Mouse (Mus musculus) MEL (cell line): ENCODE measurements around the gene Slc25a41. TPM values are rescaled to one million over a fixed set of nuclear protein-coding genes. Genes with fewer than 3 reads are reported as not detected.
A peak's percentile ranks its signal among the peaks of the same experiment; 100 is the strongest.

Experiments
- DNase-seq: peaks from one replicate; pipeline ENCODE4 v3.0.0; 2011; ENCODE audit warnings: low read depth, low spot score
- H3K27ac ChIP-seq: 2 replicates; pipeline ENCODE4 v1.5.1; 2012; ENCODE audit warnings: low read depth, mild to moderate bottlenecking, control low read depth, low read length, moderate library complexity; ENCODE audit not compliant: control insufficient read depth
- H3K27me3 ChIP-seq, 2 experiments: fragments of 150-350 bp in 1 of 2; sonication (generic) in 1 of 2; 2 replicates each; pipeline ENCODE4 v1.6.1; 2012; ENCODE audit warnings: low read length in 2 of 2, mild to moderate bottlenecking in 2 of 2, improper control_type of control experiment in 1 of 2, moderate library complexity in 1 of 2; ENCODE audit not compliant: insufficient read depth in 2 of 2, control insufficient read depth in 1 of 2
- H3K36me3 ChIP-seq, 2 experiments: 2 replicates each; pipeline ENCODE4 v1.6.1; 2012 to 2014; ENCODE audit warnings: low read length in 2 of 2, improper control_type of control experiment in 1 of 2, inconsistent platforms in 1 of 2, mild to moderate bottlenecking in 1 of 2; ENCODE audit not compliant: insufficient read depth in 2 of 2, control insufficient read depth in 1 of 2
- H3K4me1 ChIP-seq, 2 experiments: fragments of 150-350 bp in 1 of 2; sonication (generic) in 1 of 2; 2 replicates each; pipeline ENCODE4 v1.6.1; 2012; ENCODE audit warnings: low read length in 2 of 2, improper control_type of control experiment in 1 of 2, mild to moderate bottlenecking in 1 of 2; ENCODE audit not compliant: insufficient read depth in 2 of 2, control insufficient read depth in 1 of 2
- H3K4me3 ChIP-seq, 2 experiments: fragments of 150-350 bp in 1 of 2; sonication (generic) in 1 of 2; 2 replicates each; pipeline ENCODE4 v1.5.1; 2012; ENCODE audit warnings: low read depth in 2 of 2, low read length in 2 of 2, mild to moderate bottlenecking in 2 of 2, moderate library complexity in 2 of 2, control low read depth in 1 of 2, improper control_type of control experiment in 1 of 2; ENCODE audit not compliant: control insufficient read depth in 1 of 2, insufficient read depth in 1 of 2
- H3K79me2 ChIP-seq: 2 replicates; pipeline ENCODE4 v1.6.1; 2012; ENCODE audit warnings: mild to moderate bottlenecking, low read length, moderate library complexity; ENCODE audit not compliant: control insufficient read depth, poor library complexity, insufficient read depth
- H3K9ac ChIP-seq: 2 replicates; pipeline ENCODE4 v1.6.1; 2012; ENCODE audit warnings: low read depth, mild to moderate bottlenecking, control low read depth, low read length, moderate library complexity; ENCODE audit not compliant: control insufficient read depth, poor library complexity, severe bottlenecking
- H3K9me3 ChIP-seq: fragments of 150-350 bp; sonication (generic); replicated peaks from 2 replicates; pipeline ENCODE4 v1.6.1; 2012; ENCODE audit warnings: mild to moderate bottlenecking, low read length, improper control_type of control experiment, moderate library complexity; ENCODE audit not compliant: insufficient read depth
- BHLHE40 ChIP-seq: IDR thresholded peaks from 2 replicates; pipeline ENCODE4 v1.6.1; 2012; ENCODE audit warnings: low read depth, mild to moderate bottlenecking, inconsistent platforms, low read length, improper control_type of control experiment, borderline replicate concordance
- CHD1 ChIP-seq: IDR thresholded peaks from 2 replicates; pipeline ENCODE4 v1.6.1; 2012; ENCODE audit warnings: low read depth, mild to moderate bottlenecking, inconsistent platforms, low read length, improper control_type of control experiment
- CHD2 ChIP-seq: IDR thresholded peaks from 2 replicates; pipeline ENCODE4 v1.6.1; 2011; ENCODE audit warnings: low read length, improper control_type of control experiment
- CTCF ChIP-seq, 3 experiments: IDR thresholded peaks in 2 of 3; conservative IDR thresholded peaks in 1 of 3; 2 replicates each; pipeline ENCODE4 v1.5.1; 2011 to 2012; ENCODE audit warnings: low read length in 3 of 3, low read depth in 2 of 3, mild to moderate bottlenecking in 2 of 3, improper control_type of control experiment in 1 of 3, inconsistent platforms in 1 of 3, mixed read lengths in 1 of 3, moderate library complexity in 1 of 3; ENCODE audit not compliant: control insufficient read depth in 1 of 3, insufficient read depth in 1 of 3, poor library complexity in 1 of 3, severe bottlenecking in 1 of 3
- E2F4 ChIP-seq: IDR thresholded peaks from 2 replicates; pipeline ENCODE4 v1.6.1; 2011; ENCODE audit warnings: low read depth, low read length, improper control_type of control experiment, borderline replicate concordance
- ELF1 ChIP-seq: IDR thresholded peaks from 2 replicates; pipeline ENCODE4 v1.6.1; 2014; ENCODE audit warnings: low read depth, mild to moderate bottlenecking, inconsistent platforms, low read length, improper control_type of control experiment, moderate library complexity
- EP300 ChIP-seq, 2 experiments: IDR thresholded peaks; 2 replicates each; pipeline ENCODE4 v1.6.1; 2011; ENCODE audit warnings: improper control_type of control experiment in 2 of 2, low read length in 2 of 2, low read depth in 1 of 2, mild to moderate bottlenecking in 1 of 2
- ETS1 ChIP-seq: IDR thresholded peaks from 2 replicates; pipeline ENCODE4 v1.6.1; 2012; ENCODE audit warnings: low read depth, mild to moderate bottlenecking, inconsistent platforms, low read length, improper control_type of control experiment, moderate library complexity
- GABPA ChIP-seq: IDR thresholded peaks from 2 replicates; pipeline ENCODE4 v1.6.1; 2012; ENCODE audit warnings: low read depth, mild to moderate bottlenecking, inconsistent platforms, low read length, improper control_type of control experiment, moderate library complexity
- GATA1 ChIP-seq: IDR thresholded peaks from 2 replicates; pipeline ENCODE4 v1.6.1; 2011; ENCODE audit warnings: low read depth, low read length, improper control_type of control experiment
- HCFC1 ChIP-seq: IDR thresholded peaks from 2 replicates; pipeline ENCODE4 v1.6.1; 2012; ENCODE audit warnings: low read depth, mild to moderate bottlenecking, inconsistent platforms, low read length, improper control_type of control experiment, moderate library complexity
- JUND ChIP-seq: IDR thresholded peaks from 2 replicates; pipeline ENCODE4 v1.6.1; 2011; ENCODE audit warnings: low read depth, mild to moderate bottlenecking, improper control_type of control experiment, low read length
- MAFK ChIP-seq: IDR thresholded peaks from 2 replicates; pipeline ENCODE4 v1.6.1; 2011; ENCODE audit warnings: low read depth, mild to moderate bottlenecking, low read length, improper control_type of control experiment, borderline replicate concordance
- MAX ChIP-seq: IDR thresholded peaks from 2 replicates; pipeline ENCODE4 v1.6.1; 2011; ENCODE audit warnings: low read length, improper control_type of control experiment
- MAZ ChIP-seq: IDR thresholded peaks from 2 replicates; pipeline ENCODE4 v1.6.1; 2012; ENCODE audit warnings: low read depth, mild to moderate bottlenecking, inconsistent platforms, low read length, improper control_type of control experiment
- MEF2A ChIP-seq: IDR thresholded peaks from 2 replicates; pipeline ENCODE4 v1.6.1; 2014; ENCODE audit warnings: low read depth, mild to moderate bottlenecking, inconsistent platforms, low read length, improper control_type of control experiment; ENCODE audit not compliant: poor library complexity, insufficient replicate concordance, severe bottlenecking; ENCODE audit errors: extremely low read depth
- MYB ChIP-seq: IDR thresholded peaks from 2 replicates; pipeline ENCODE4 v1.6.1; 2011; ENCODE audit warnings: mild to moderate bottlenecking, low read depth, low read length, improper control_type of control experiment
- NRF1 ChIP-seq: IDR thresholded peaks from 2 replicates; pipeline ENCODE4 v1.6.1; 2014; ENCODE audit warnings: low read depth, mild to moderate bottlenecking, inconsistent platforms, low read length, improper control_type of control experiment, moderate library complexity; ENCODE audit not compliant: poor library complexity, insufficient read depth, severe bottlenecking
- POLR2A ChIP-seq, 2 experiments: IDR thresholded peaks; 2 replicates each; pipeline ENCODE4 v1.6.1; 2011 to 2012; ENCODE audit warnings: low read length in 2 of 2, mild to moderate bottlenecking in 2 of 2, control low read depth in 1 of 2, improper control_type of control experiment in 1 of 2, low read depth in 1 of 2, moderate library complexity in 1 of 2; ENCODE audit not compliant: control insufficient read depth in 1 of 2, insufficient read depth in 1 of 2, poor library complexity in 1 of 2
- POLR2AphosphoS2 ChIP-seq: IDR thresholded peaks from 2 replicates; pipeline ENCODE4 v1.6.1; 2011; ENCODE audit warnings: low read length, improper control_type of control experiment
- POLR2AphosphoS5 ChIP-seq: IDR thresholded peaks from 2 replicates; pipeline ENCODE4 v1.6.1; 2012; ENCODE audit warnings: low read depth, borderline replicate concordance, mild to moderate bottlenecking, inconsistent platforms, low read length, moderate library complexity, mixed read lengths
- RAD21 ChIP-seq: IDR thresholded peaks from 2 replicates; pipeline ENCODE4 v1.6.1; 2011; ENCODE audit warnings: mild to moderate bottlenecking, low read depth, low read length, improper control_type of control experiment
- RCOR1 ChIP-seq: IDR thresholded peaks from 2 replicates; pipeline ENCODE4 v1.6.1; 2012; ENCODE audit warnings: low read depth, mild to moderate bottlenecking, inconsistent platforms, low read length, improper control_type of control experiment
- SIN3A ChIP-seq: IDR thresholded peaks from 2 replicates; pipeline ENCODE4 v1.6.1; 2012; ENCODE audit warnings: low read length, improper control_type of control experiment, inconsistent platforms
- SMC3 ChIP-seq: IDR thresholded peaks from 2 replicates; pipeline ENCODE4 v1.6.1; 2011; ENCODE audit warnings: low read depth, low read length, improper control_type of control experiment
- TAL1 ChIP-seq: IDR thresholded peaks from 2 replicates; pipeline ENCODE4 v1.6.1; 2012; ENCODE audit warnings: mild to moderate bottlenecking, inconsistent platforms, low read length, moderate library complexity, mixed read lengths
- TBP ChIP-seq: IDR thresholded peaks from 2 replicates; pipeline ENCODE4 v1.8.0; 2011; ENCODE audit warnings: low read depth, low read length, improper control_type of control experiment
- TCF12 ChIP-seq: IDR thresholded peaks from 2 replicates; pipeline ENCODE4 v1.6.1; 2014; ENCODE audit warnings: low read depth, mild to moderate bottlenecking, inconsistent platforms, low read length, improper control_type of control experiment, moderate library complexity
- UBTF ChIP-seq: IDR thresholded peaks from 2 replicates; pipeline ENCODE4 v1.6.1; 2012; ENCODE audit warnings: low read depth, mild to moderate bottlenecking, inconsistent platforms, low read length, improper control_type of control experiment, moderate library complexity, borderline replicate concordance; ENCODE audit not compliant: insufficient read depth
- USF1 ChIP-seq: IDR thresholded peaks from 2 replicates; pipeline ENCODE4 v1.6.1; 2014; ENCODE audit warnings: low read depth, mild to moderate bottlenecking, inconsistent platforms, low read length, improper control_type of control experiment, moderate library complexity
- USF2 ChIP-seq, 2 experiments: IDR thresholded peaks; 2 replicates each; pipeline ENCODE4 v1.6.1; 2011 to 2012; ENCODE audit warnings: improper control_type of control experiment in 2 of 2, low read length in 2 of 2, borderline replicate concordance in 1 of 2, inconsistent platforms in 1 of 2, low read depth in 1 of 2, mild to moderate bottlenecking in 1 of 2; ENCODE audit not compliant: insufficient read depth in 1 of 2
- ZC3H11A ChIP-seq: IDR thresholded peaks from 2 replicates; pipeline ENCODE4 v1.6.1; 2012; ENCODE audit warnings: low read depth, mild to moderate bottlenecking, inconsistent platforms, low read length, improper control_type of control experiment
- ZKSCAN1 ChIP-seq: IDR thresholded peaks from 2 replicates; pipeline ENCODE4 v1.6.1; 2012; ENCODE audit warnings: low read depth, mild to moderate bottlenecking, inconsistent platforms, low read length, improper control_type of control experiment, moderate library complexity
- ZMIZ1 ChIP-seq: IDR thresholded peaks from 2 replicates; pipeline ENCODE4 v1.6.1; 2012; ENCODE audit warnings: low read depth, mild to moderate bottlenecking, inconsistent platforms, low read length, improper control_type of control experiment, moderate library complexity
- ZNF384 ChIP-seq: IDR thresholded peaks from 2 replicates; pipeline ENCODE4 v1.6.1; 2012; ENCODE audit warnings: low read depth, mild to moderate bottlenecking, inconsistent platforms, low read length, improper control_type of control experiment
- polyA plus RNA-seq, 2 experiments: library from polyadenylated mRNA; stranded (reverse) in 1 of 2; unstranded in 1 of 2; fragments of >175 nt in 1 of 2; fragments of >200 nt in 1 of 2; gene quantifications; 2 replicates each; pipeline versions ENCODE4 v1.2.1 to v1.2.4; 2012; ENCODE audit warnings: low replicate concordance in 2 of 2, low read depth in 1 of 2; ENCODE audit not compliant: insufficient read length in 2 of 2, insufficient read depth in 1 of 2, missing spikeins in 1 of 2
- total RNA-seq: library from RNA; depleted of rRNA; stranded (reverse); fragments of 300-350 nt; gene quantifications from 2 replicates; pipeline ENCODE4 v1.2.3, GENCODE M21; 2012

The Slc25a41 gene
- total and polyA plus RNA-seq, 3 experiments = 0.08 to 0.15 TPM; not detected in 1

- Histone ChIP-seq H3K27ac (peak within 1 kb of the TSS; percentile 57), H3K4me3 (peak within 1 kb of the TSS; percentile 80 to 92), H3K27me3 (no peaks in the 10 kb centered on the region), H3K79me2 (0 out of 2 replicates have a peak, but pooled peaks cover 1% of the 10 kb centered on the region), H3K36me3 (peaks cover 0 to 2% of the 10 kb centered on the region in 2 experiments; a peak in 2 of 4 replicates), H3K9me3 (no peaks in the 10 kb centered on the region), H3K9ac (peak within 1 kb of the TSS; percentile 81), H3K4me1 (peaks cover 0 to 8% of the 10 kb centered on the region in 2 experiments; a peak in 2 of 4 replicates)
- DNase-seq = peak; percentile 99
- peak; percentile 71 for TF ChIP-seq CHD2
- TF ChIP-seq SIN3A = peak; percentile 88
- TF ChIP-seq MAX = peak; percentile 98
- TF ChIP-seq ZC3H11A = peak; percentile 72
- TF ChIP-seq MEF2A = no peak
- peak; percentile 51; the same call in 1 of the 2 replicates for TF ChIP-seq MAZ
- peak; percentile 72; the same call in 1 of the 2 replicates for TF ChIP-seq HCFC1
- no peak for TF ChIP-seq GABPA
- TF ChIP-seq E2F4 = no peak
- peak; percentile 53 to 66; a peak in 3 of 4 replicates for TF ChIP-seq POLR2A (IDR thresholded peaks at IDR 0.05; ENCODE audit: control insufficient read depth in 1 of 2, insufficient read depth in 1 of 2, low read depth in 1 of 2, low read length in 2 of 2, poor library complexity in 1 of 2)
- TF ChIP-seq CHD1 = no peak
- TF ChIP-seq TAL1 = no peak
- TF ChIP-seq UBTF = no peak
- no peak for TF ChIP-seq GATA1
- no peak; the same call in 1 of the 2 replicates for TF ChIP-seq ZKSCAN1
- TF ChIP-seq ELF1 = no peak
- TF ChIP-seq BHLHE40 = peak; percentile 72; the same call in 1 of the 2 replicates
- TF ChIP-seq ZMIZ1 = peak; percentile 85
- peak; percentile 89 for TF ChIP-seq RAD21
- TF ChIP-seq ZNF384 = no peak
- TF ChIP-seq SMC3 = peak; percentile 80
- TF ChIP-seq MAFK = no peak
- no peak for TF ChIP-seq MYB
- 0 out of 2 replicates have a peak, but pooled peaks have one; percentile 21 for TF ChIP-seq ETS1
- peak; percentile 36; the same call in 1 of the 2 replicates for TF ChIP-seq NRF1
- TF ChIP-seq POLR2AphosphoS5 = no peak
- TF ChIP-seq TBP = 0 out of 2 replicates have a peak, but pooled peaks have one; percentile 10
- peak; percentile 100 for TF ChIP-seq USF1
- TF ChIP-seq EP300 (IDR thresholded peaks at IDR 0.05; ENCODE audit: low read depth in 1 of 2, low read length in 2 of 2) = no peak
- TF ChIP-seq CTCF (IDR thresholded peaks at IDR 0.05 in 2 of 3, conservative IDR thresholded peaks at IDR 0.05 in 1 of 3; ENCODE audit: control insufficient read depth in 1 of 3, insufficient read depth in 1 of 3, low read depth in 2 of 3, low read length in 3 of 3, poor library complexity in 1 of 3, severe bottlenecking in 1 of 3) = peak; percentile 51 to 88 (median 79)
- no peak for TF ChIP-seq RCOR1
- no peak; the same call in 1 of the 2 replicates for TF ChIP-seq TCF12
- TF ChIP-seq USF2 (IDR thresholded peaks at IDR 0.05; ENCODE audit: borderline replicate concordance in 1 of 2, insufficient read depth in 1 of 2, low read depth in 1 of 2, low read length in 2 of 2) = peak; percentile 81 to 95
- TF ChIP-seq JUND = no peak
- peak; percentile 96 for TF ChIP-seq POLR2AphosphoS2
Measured at GRCm38 (mm10) chr17:56997029-56997667, 44.3 kb downstream of the Slc25a41 start, which contains the start of gene Alkbh7. Gene Alkbh7 (plus strand): TSS chr17:56997339.
